Mouse (Mus musculus): ENCODE data around the gene Vps41.

DNA sequence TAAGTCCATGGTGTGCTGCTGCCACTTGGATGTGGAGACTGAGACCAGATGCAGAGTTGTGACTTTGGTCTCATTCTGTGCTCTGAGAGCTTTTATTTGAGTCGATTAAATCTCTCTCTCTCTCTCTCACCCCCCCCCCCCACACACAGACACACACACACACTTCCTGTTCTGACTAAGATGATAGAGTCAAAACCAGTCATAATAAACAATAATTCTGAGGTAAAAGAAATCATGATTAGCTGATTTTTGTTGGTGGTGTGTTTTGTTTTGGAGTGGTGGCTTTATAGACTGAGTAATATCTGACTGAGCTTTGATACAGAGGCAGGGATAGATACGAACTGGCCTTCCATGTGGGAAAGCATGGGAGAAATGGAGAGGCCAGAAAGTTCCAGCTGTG lies 74.6 kb downstream of the Vps41 start:
- TF ChIP-seq POLR2A (IDR thresholded peaks at IDR 0.05; ENCODE audit: low read depth, low read length) (no peak), CTCF (IDR thresholded peaks at IDR 0.05; ENCODE audit: extremely low read depth, insufficient read depth, insufficient read length, insufficient replicate concordance) (no peak)
